ENCODE assay signal across 13 mouse cellular contexts in the genomic region with DNA sequence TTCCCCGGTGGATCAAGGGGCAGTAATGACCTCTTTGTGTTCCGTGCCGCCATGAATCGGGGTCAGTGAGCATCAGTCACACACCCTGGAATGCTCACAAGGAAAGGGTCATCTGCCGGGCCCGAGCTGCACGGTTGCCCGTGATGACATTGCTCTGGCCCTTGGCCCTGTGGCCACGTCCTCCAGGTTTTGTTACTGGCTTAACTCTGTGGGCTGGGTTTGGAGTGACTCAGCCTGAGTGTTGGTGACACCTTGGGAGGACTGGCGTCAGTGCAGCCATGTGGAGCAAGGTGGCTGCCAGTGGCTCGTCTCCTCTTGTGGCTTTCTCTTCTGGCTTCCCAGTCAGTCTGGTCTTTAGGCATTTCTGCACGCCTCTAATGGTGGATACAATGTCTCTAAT. TPM values are rescaled to one million over a fixed set of nuclear protein-coding genes. Genes with fewer than 3 reads are reported as not detected.
DNase-seq lines count a peak whose midpoint lies in the region; ATAC-seq and TF ChIP-seq lines count a peak whose summit lies in the region.
"Had no signal": no experiment of that assay in that cellular context is flagged by ENCODE, and none has a peak within 500 bp of the region (broad histone marks: within the 10 kb centered on the region; RNA-seq: fewer than 3 reads in every experiment).

No protein-coding gene starts in this region.

- H3K36me3 ChIP-seq in forebrain, postnatal 0 days (ENCODE audit: insufficient read depth) = no peaks in the 10 kb centered on the region
- H3K36me3 ChIP-seq: forebrain, embryonic 12.5 days; midbrain, embryonic 12.5 days had no signal

- intact Hi-C loops in gastrocnemius, adult 2 months (cut with DNase I) = loop anchor here (2.0 to 10.0 kb wide), 7 partner anchors 54 to 504 kb away; partner anchors contain the start of gene Strip2
- intact Hi-C loops in gastrocnemius, postnatal 36 days (cut with DNase I) = loop anchor here (5.0 to 10.0 kb wide), 5 partner anchors 54 to 504 kb away; partner anchors contain the start of gene Ube2h

- H3K4me3 ChIP-seq in gastrocnemius, adult 2 months = no peak overlapping the region
- no peak overlapping the region for H3K4me3 ChIP-seq in forebrain, postnatal 0 days (ENCODE audit: low read depth, low read length)
- H3K4me3 ChIP-seq: forebrain, embryonic 12.5 days; hindbrain, embryonic 10.5 days; midbrain, embryonic 12.5 days had no signal

- H3K9me3 ChIP-seq in forebrain, postnatal 0 days (ENCODE audit: low read length) = no peaks in the 10 kb centered on the region
- H3K9me3 ChIP-seq: forebrain, embryonic 12.5 days; hindbrain, embryonic 10.5 days; midbrain, embryonic 12.5 days had no signal

- TF ChIP-seq CTCF in gastrocnemius, adult 2 months (IDR thresholded peaks at IDR 0.05) = no peak
- no peak for TF ChIP-seq CTCF in forebrain, postnatal 0 days (IDR thresholded peaks at IDR 0.05; ENCODE audit: low read depth)

- H3K4me2 ChIP-seq in forebrain, postnatal 0 days (ENCODE audit: low read depth) = no peak overlapping the region
- H3K4me2 ChIP-seq: forebrain, embryonic 12.5 days; midbrain, embryonic 12.5 days had no signal

- DNase-seq in gastrocnemius, adult 2 months = peak; percentile 71
- no peak for DNase-seq in gastrocnemius, postnatal 36 days
- peak; percentile 78 for DNase-seq in 3134 (ENCODE audit: extremely low read depth, insufficient read length, low spot score)
- DNase-seq in adrenal gland, postnatal 10 days = peak; percentile 46
- no peak for DNase-seq in forebrain, postnatal 0 days
- DNase-seq in layer of hippocampus, postnatal 25 days (ENCODE audit: extremely low spot score in 1 of 2, low spot score in 1 of 2) = no peak
- DNase-seq in frontal cortex, postnatal 25 days (ENCODE audit: low spot score in 2 of 2) = no peak
- DNase-seq: lung, postnatal 14 days had no signal

- peak overlapping the region; percentile 88 for H3K27ac ChIP-seq in gastrocnemius, adult 2 months
- H3K27ac ChIP-seq in forebrain, postnatal 0 days (ENCODE audit: low read depth, low read length) = no peak overlapping the region
- H3K27ac ChIP-seq: forebrain, embryonic 12.5 days; hindbrain, embryonic 10.5 days; midbrain, embryonic 12.5 days had no signal

- ATAC-seq in erythroid progenitor cell, adult 5-6 weeks (replicated peaks; ENCODE audit: low FRiP score, poor library complexity, severe bottlenecking) = peak; percentile 25; the same call in 1 of the 2 replicates
- ATAC-seq in forebrain, postnatal 0 days = no peak
- ATAC-seq: intestine, embryonic 16.5 days had no signal

- H3K4me1 ChIP-seq in forebrain, postnatal 0 days (ENCODE audit: insufficient read depth) = no peaks in the 10 kb centered on the region
- H3K4me1 ChIP-seq: forebrain, embryonic 12.5 days; midbrain, embryonic 12.5 days had no signal

- H3K9ac ChIP-seq in forebrain, postnatal 0 days = no peak overlapping the region
- H3K9ac ChIP-seq: forebrain, embryonic 12.5 days; midbrain, embryonic 12.5 days had no signal

- WGBS in forebrain, postnatal 0 days = 88% methylated on average over 12 of the region's 12 CpGs

- no peaks in the 10 kb centered on the region for H3K27me3 ChIP-seq in forebrain, postnatal 0 days (ENCODE audit: insufficient read depth, low read length)
- H3K27me3 ChIP-seq: forebrain, embryonic 12.5 days; midbrain, embryonic 12.5 days had no signal

RNA-seq across cellular contexts. Expression of gene Zc3hc1, which starts 34.1 kb away (rescaled TPM):
- 10 to 100 TPM; 15.5 to 19.3 TPM for total RNA-seq in gastrocnemius, adult 2 months (2021)
- 10 to 100 TPM; 12.3 to 14.7 TPM for total RNA-seq in gastrocnemius, postnatal 36 days (2021)
- total RNA-seq in adrenal gland, postnatal 10 days (2021) = 10 to 100 TPM; 20.6 to 25.3 TPM
- 8.4 and 21.6 TPM in 2 replicates for total RNA-seq in erythroid progenitor cell, adult 5-6 weeks (2015; ENCODE audit: low replicate concordance)
- total RNA-seq in erythroid progenitor cell, adult 5-6 weeks (2017; ENCODE audit: low replicate concordance) = 9.1 and 13.9 TPM in 2 replicates
- total RNA-seq in forebrain, postnatal 0 days (2014; rRNA removed) = 56.7 and 57.2 TPM in 2 replicates
- polyA plus RNA-seq in forebrain, postnatal 0 days (2015; fragmentation: Nextera tagmentation; extraction: Ambion mirVana) = 69.4 and 71.9 TPM in 2 replicates
- 10 to 100 TPM; 25.2 to 27.2 TPM for total RNA-seq in layer of hippocampus, postnatal 25 days (2021)

RNA-seq across cellular contexts. Expression of gene Klhdc10, which starts 45.0 kb away (rescaled TPM):
- 10 to 100 TPM; 35.8 to 44.4 TPM for total RNA-seq in gastrocnemius, adult 2 months (2021)
- 10 to 100 TPM; 40.7 to 43.4 TPM for total RNA-seq in gastrocnemius, postnatal 36 days (2021)
- 10 to 100 TPM; 65.9 to 76.6 TPM for total RNA-seq in adrenal gland, postnatal 10 days (2021)
- total RNA-seq in erythroid progenitor cell, adult 5-6 weeks (2015; ENCODE audit: low replicate concordance) = 15.5 and 15.9 TPM in 2 replicates
- 18.1 and 23.1 TPM in 2 replicates for total RNA-seq in erythroid progenitor cell, adult 5-6 weeks (2017; ENCODE audit: low replicate concordance)
- 111 and 160 TPM in 2 replicates for total RNA-seq in forebrain, postnatal 0 days (2014; rRNA removed)
- polyA plus RNA-seq in forebrain, postnatal 0 days (2015; fragmentation: Nextera tagmentation; extraction: Ambion mirVana) = 17.7 and 24.3 TPM in 2 replicates
- total RNA-seq in layer of hippocampus, postnatal 25 days (2021) = 100 to 1,000 TPM; 109 to 110 TPM

RNA-seq across cellular contexts. Expression of gene Ube2h, which starts 52.3 kb away (rescaled TPM):
- total RNA-seq in gastrocnemius, adult 2 months (2021) = 10 to 100 TPM; 39.6 to 81.2 TPM
- total RNA-seq in gastrocnemius, postnatal 36 days (2021) = 10 to 100 TPM; 50.4 to 51.2 TPM
- total RNA-seq in adrenal gland, postnatal 10 days (2021) = 100 to 1,000 TPM; 106 to 117 TPM
- total RNA-seq in erythroid progenitor cell, adult 5-6 weeks (2015; ENCODE audit: low replicate concordance) = 26.8 and 29.9 TPM in 2 replicates
- total RNA-seq in erythroid progenitor cell, adult 5-6 weeks (2017; ENCODE audit: low replicate concordance) = 36.9 and 47.2 TPM in 2 replicates
- total RNA-seq in forebrain, postnatal 0 days (2014; rRNA removed) = 33.3 and 42.7 TPM in 2 replicates
- 31.3 and 37.7 TPM in 2 replicates for polyA plus RNA-seq in forebrain, postnatal 0 days (2015; fragmentation: Nextera tagmentation; extraction: Ambion mirVana)
- total RNA-seq in layer of hippocampus, postnatal 25 days (2021) = 10 to 100 TPM; 84.6 to 92.2 TPM

Comparison
In these comparisons a context has a peak if more than half of its experiments do, and no peak if none do; other contexts are left out.
1. DNase-seq: peak in gastrocnemius, adult 2 months (single experiment), 3134 (single experiment) and adrenal gland, postnatal 10 days (single experiment); none in gastrocnemius, postnatal 36 days (0 of 2), forebrain, postnatal 0 days (single experiment), layer of hippocampus, postnatal 25 days (0 of 2) and frontal cortex, postnatal 25 days (0 of 2).